Mouse (Mus musculus): ENCODE data around the gene Galnt9.

DNA sequence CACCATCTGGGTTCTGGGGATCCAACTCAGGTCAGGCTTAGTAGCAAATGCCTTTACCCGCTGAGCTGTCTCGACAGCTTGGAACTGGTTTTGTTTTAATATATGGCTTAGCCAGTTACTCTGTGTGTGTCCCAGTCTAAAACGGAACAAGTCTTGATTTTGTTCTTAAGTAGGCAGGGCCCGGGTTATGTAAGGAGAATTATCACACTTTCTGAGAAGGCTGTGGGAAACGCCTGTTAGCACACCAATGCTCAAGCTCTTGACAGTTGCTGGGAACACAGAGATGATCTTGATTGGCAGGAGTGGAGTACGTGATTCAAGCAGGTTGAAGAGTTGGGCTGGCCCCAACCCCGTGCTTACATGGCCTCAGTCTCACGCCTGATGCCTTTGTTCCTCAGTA lies 15.5 kb downstream of the Galnt9 start:
- TF ChIP-seq CTCF (IDR thresholded peaks at IDR 0.05; ENCODE audit: control insufficient read depth, insufficient read depth, insufficient read length) (no peak), MAX (IDR thresholded peaks at IDR 0.05) (no peak), MYOD1 (IDR thresholded peaks at IDR 0.05; ENCODE audit: control insufficient read depth, insufficient read length, low read depth) (no peak)
